Mouse (Mus musculus): Measurements from ENCODE around the gene Inf2. TPM values are rescaled to one million over a fixed set of nuclear protein-coding genes. Genes with fewer than 3 reads are reported as not detected.

Gene Inf2
- polyA plus RNA-seq, 1 experiment, result 28.3 TPM

- TF ChIP-seq EP300 (IDR thresholded peaks at IDR 0.05; ENCODE audit: insufficient read depth, low read depth, low read length) (no peak), CTCF (IDR thresholded peaks at IDR 0.05; ENCODE audit: low read depth, low read length) (no peak), POLR2A (IDR thresholded peaks at IDR 0.05; ENCODE audit: insufficient read depth, low read length) (no peak)
- Histone ChIP-seq H3K27me3 (ENCODE audit: control insufficient read depth, insufficient read depth, low read length, poor library complexity, severe bottlenecking) (no peaks in the 10 kb centered on the region), H3K4me3 (ENCODE audit: low read depth, low read length) (no peak overlapping the region), H3K36me3 (ENCODE audit: control insufficient read depth, insufficient read depth, low read length, poor library complexity, severe bottlenecking) (no peaks in the 10 kb centered on the region), H3K27ac (ENCODE audit: insufficient read depth, low read length) (no peak overlapping the region), H3K4me1 (ENCODE audit: control insufficient read depth, insufficient read depth, low read length) (peaks cover 4% of the 10 kb centered on the region), H3K9me3 (replicated peaks; ENCODE audit: control insufficient read depth, insufficient read depth, low read length, poor library complexity, severe bottlenecking) (no peaks in the 10 kb centered on the region), H3K9ac (ENCODE audit: low read depth, poor library complexity, severe bottlenecking) (no peak overlapping the region)
These were observed 7.5 kb upstream of the Inf2 start for GRCm38 (mm10) chr12:112581113-112581512.

DNA sequence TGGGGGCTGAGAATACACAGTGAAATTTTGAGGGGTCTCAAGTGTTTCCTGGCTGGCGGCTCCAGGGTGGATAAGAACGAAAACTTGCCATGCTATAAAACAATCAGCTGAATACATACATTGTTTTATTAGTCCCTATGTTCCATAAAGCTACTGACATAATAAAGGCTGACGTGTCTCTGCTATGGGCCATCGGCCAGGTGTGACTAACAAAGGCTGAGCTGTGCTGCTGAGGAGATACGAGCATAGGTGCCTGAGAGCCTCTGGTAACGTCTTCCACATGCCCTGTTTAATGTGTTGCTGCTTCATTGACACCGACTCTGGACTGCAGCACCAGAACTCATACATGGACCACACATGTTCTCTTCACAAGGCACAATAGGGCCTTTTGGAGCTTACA is 3.6 kb upstream of the Inf2 start:
- H3K27ac ChIP-seq (ENCODE audit: insufficient read depth, low read length), result no peak overlapping the region
- no peaks in the 10 kb centered on the region; the same call in 1 of the 2 replicates for H3K27me3 ChIP-seq (ENCODE audit: control insufficient read depth, insufficient read depth, low read length, poor library complexity, severe bottlenecking)
- H3K4me1 ChIP-seq (ENCODE audit: control insufficient read depth, insufficient read depth, low read length), result no peaks in the 10 kb centered on the region

DNA sequence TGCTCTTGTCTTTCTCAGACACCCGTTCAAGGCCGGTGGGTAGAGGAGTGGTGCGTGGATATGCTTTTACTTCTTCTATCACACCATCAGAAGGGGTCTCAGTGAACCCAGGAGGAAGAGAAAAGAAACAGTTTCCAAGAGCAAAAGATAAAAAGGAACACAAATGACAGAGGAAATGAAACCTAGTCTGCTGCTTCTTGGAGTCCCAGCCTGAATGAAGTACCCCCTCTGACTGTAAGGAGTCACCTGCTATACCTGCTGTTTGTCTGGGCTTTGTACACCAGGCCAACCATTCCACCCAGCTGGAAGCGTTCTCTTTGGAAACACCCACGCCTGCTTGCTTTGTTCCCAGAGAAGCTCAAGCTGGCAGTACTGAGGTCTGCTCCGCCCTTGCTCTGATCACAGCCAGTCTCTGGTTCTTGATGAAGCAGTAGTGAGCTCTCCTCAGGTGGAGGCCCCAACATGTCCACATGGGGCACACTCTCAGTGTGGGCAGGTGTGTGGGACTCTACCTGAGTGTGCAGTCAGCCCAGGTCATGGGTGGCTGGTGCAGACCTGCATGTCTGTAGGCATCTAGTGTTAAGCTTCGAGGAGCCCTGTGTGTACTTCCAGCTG is 2.6 kb upstream of the Inf2 start:
- Histone ChIP-seq H3K27ac (ENCODE audit: insufficient read depth, low read length) (no peak overlapping the region), H3K36me3 (ENCODE audit: control insufficient read depth, insufficient read depth, low read length, poor library complexity, severe bottlenecking) (no peaks in the 10 kb centered on the region), H3K9ac (ENCODE audit: low read depth, poor library complexity, severe bottlenecking) (no peak overlapping the region), H3K9me3 (replicated peaks; ENCODE audit: control insufficient read depth, insufficient read depth, low read length, poor library complexity, severe bottlenecking) (no peaks in the 10 kb centered on the region), H3K27me3 (ENCODE audit: control insufficient read depth, insufficient read depth, low read length, poor library complexity, severe bottlenecking) (no peaks in the 10 kb centered on the region; the same call in 1 of the 2 replicates), H3K4me1 (ENCODE audit: control insufficient read depth, insufficient read depth, low read length) (no peaks in the 10 kb centered on the region), H3K4me3 (ENCODE audit: low read depth, low read length) (no peak overlapping the region)
- TF ChIP-seq POLR2A (IDR thresholded peaks at IDR 0.05; ENCODE audit: insufficient read depth, low read length) (no peak), EP300 (IDR thresholded peaks at IDR 0.05; ENCODE audit: insufficient read depth, low read depth, low read length) (no peak), CTCF (IDR thresholded peaks at IDR 0.05; ENCODE audit: low read depth, low read length) (no peak)

More for the DNA sequence above, 3.6 kb upstream of the Inf2 start:
- Histone ChIP-seq H3K36me3 (ENCODE audit: control insufficient read depth, insufficient read depth, low read length, poor library complexity, severe bottlenecking) (no peaks in the 10 kb centered on the region), H3K9me3 (replicated peaks; ENCODE audit: control insufficient read depth, insufficient read depth, low read length, poor library complexity, severe bottlenecking) (no peaks in the 10 kb centered on the region), H3K4me3 (ENCODE audit: low read depth, low read length) (no peak overlapping the region), H3K9ac (ENCODE audit: low read depth, poor library complexity, severe bottlenecking) (no peak overlapping the region)
- no peak for TF ChIP-seq EP300 (IDR thresholded peaks at IDR 0.05; ENCODE audit: insufficient read depth, low read depth, low read length)
- TF ChIP-seq CTCF (IDR thresholded peaks at IDR 0.05; ENCODE audit: low read depth, low read length), result no peak
- no peak for TF ChIP-seq POLR2A (IDR thresholded peaks at IDR 0.05; ENCODE audit: insufficient read depth, low read length)

- H3K27ac ChIP-seq (ENCODE audit: insufficient read depth, low read length), result no peak overlapping the region
- TF ChIP-seq CTCF (IDR thresholded peaks at IDR 0.05; ENCODE audit: low read depth, low read length) (no peak), POLR2A (IDR thresholded peaks at IDR 0.05; ENCODE audit: insufficient read depth, low read length) (no peak), EP300 (IDR thresholded peaks at IDR 0.05; ENCODE audit: insufficient read depth, low read depth, low read length) (no peak)
- no peaks in the 10 kb centered on the region for H3K4me1 ChIP-seq (ENCODE audit: control insufficient read depth, insufficient read depth, low read length)
- no peak overlapping the region for H3K4me3 ChIP-seq (ENCODE audit: low read depth, low read length)
- H3K27me3 ChIP-seq (ENCODE audit: control insufficient read depth, insufficient read depth, low read length, poor library complexity, severe bottlenecking), result no peaks in the 10 kb centered on the region; the same call in 1 of the 2 replicates
- H3K36me3 ChIP-seq (ENCODE audit: control insufficient read depth, insufficient read depth, low read length, poor library complexity, severe bottlenecking), result no peaks in the 10 kb centered on the region
- no peaks in the 10 kb centered on the region for H3K9me3 ChIP-seq (replicated peaks; ENCODE audit: control insufficient read depth, insufficient read depth, low read length, poor library complexity, severe bottlenecking)
- no peak overlapping the region for H3K9ac ChIP-seq (ENCODE audit: low read depth, poor library complexity, severe bottlenecking)
These were observed 1.2 kb upstream of the Inf2 start for GRCm38 (mm10) chr12:112587125-112588124.

DNA sequence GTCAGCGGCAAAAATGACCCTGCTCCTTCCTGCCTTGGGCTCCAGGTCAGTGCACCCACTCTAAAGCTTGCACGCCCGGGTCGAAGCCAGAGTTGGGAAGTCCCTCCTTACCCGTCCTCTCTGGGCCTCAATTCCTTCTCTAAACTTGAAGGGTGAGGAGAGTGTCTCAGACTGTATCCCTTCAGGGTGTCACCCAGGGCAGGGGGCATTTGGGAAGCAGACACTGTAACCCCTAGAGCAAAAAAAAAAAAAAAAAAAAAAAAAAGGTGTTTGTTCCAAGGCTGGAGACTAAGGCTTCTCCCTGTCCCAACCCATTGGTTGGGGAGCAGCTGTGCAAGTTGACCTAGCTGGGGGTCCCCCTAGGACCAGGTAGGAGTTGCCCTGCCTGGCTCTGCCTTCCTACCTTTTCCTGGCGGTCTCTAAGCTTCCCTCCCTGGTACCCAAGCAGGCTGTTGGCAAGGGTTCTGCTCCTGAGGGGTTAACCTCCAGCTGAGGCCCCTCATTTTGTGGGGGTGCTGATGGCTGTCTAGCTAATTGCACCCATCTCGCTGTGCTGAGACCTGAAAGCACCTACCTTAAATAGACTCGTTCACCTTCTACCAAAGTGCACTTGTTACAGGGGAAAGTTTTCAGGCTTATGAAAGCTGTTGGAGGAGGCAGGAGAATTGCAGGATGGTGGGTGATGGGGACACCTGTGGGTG is 1.1 kb downstream of the Inf2 start:
- H3K36me3 ChIP-seq (ENCODE audit: control insufficient read depth, insufficient read depth, low read length, poor library complexity, severe bottlenecking), result no peaks in the 10 kb centered on the region
- peak overlapping the region; percentile 93 for H3K4me3 ChIP-seq (ENCODE audit: low read depth, low read length)
- no peak for TF ChIP-seq POLR2A (IDR thresholded peaks at IDR 0.05; ENCODE audit: insufficient read depth, low read length)
- no peak for TF ChIP-seq EP300 (IDR thresholded peaks at IDR 0.05; ENCODE audit: insufficient read depth, low read depth, low read length)
- TF ChIP-seq CTCF (IDR thresholded peaks at IDR 0.05; ENCODE audit: low read depth, low read length), result no peak
- H3K27ac ChIP-seq (ENCODE audit: insufficient read depth, low read length), result no peak overlapping the region
- peaks cover 5% of the 10 kb centered on the region for H3K4me1 ChIP-seq (ENCODE audit: control insufficient read depth, insufficient read depth, low read length)
- no peaks in the 10 kb centered on the region; the same call in 1 of the 2 replicates for H3K27me3 ChIP-seq (ENCODE audit: control insufficient read depth, insufficient read depth, low read length, poor library complexity, severe bottlenecking)
- peak overlapping the region; percentile 71 for H3K9ac ChIP-seq (ENCODE audit: low read depth, poor library complexity, severe bottlenecking)
- H3K9me3 ChIP-seq (replicated peaks; ENCODE audit: control insufficient read depth, insufficient read depth, low read length, poor library complexity, severe bottlenecking), result no peaks in the 10 kb centered on the region
